Mouse (Mus musculus): ENCODE data around the gene Prss46. TPM values are rescaled to one million over a fixed set of nuclear protein-coding genes. Genes with fewer than 3 reads are reported as not detected.

Gene Prss46
- total RNA-seq, 1 experiment = 2.8 TPM

GRCm38 (mm10) chr9:110893429-110893828 lies 49.1 kb downstream of the Prss46 start:
- no peak for DNase-seq (ENCODE audit: low read depth, low spot score)
- in situ Hi-C loops (cut with MboI; ENCODE audit: low sequenced_read_pairs in 2 of 2, unreplicated experiment in 2 of 2) = no loop called here
- no peak overlapping the region for H3K4me3 ChIP-seq (ENCODE audit: insufficient read depth in 1 of 2, low read depth in 1 of 2, low read length in 2 of 2, poor library complexity in 1 of 2, severe bottlenecking in 1 of 2)
- TF ChIP-seq ZC3H11A (IDR thresholded peaks at IDR 0.05; ENCODE audit: borderline replicate concordance, low read depth, low read length) = no peak
- TF ChIP-seq CHD2 (IDR thresholded peaks at IDR 0.05; ENCODE audit: low read depth, low read length) = no peak
- no peak for TF ChIP-seq HCFC1 (IDR thresholded peaks at IDR 0.05; ENCODE audit: borderline replicate concordance, insufficient read depth, low read length)
- no peak for TF ChIP-seq ZNF384 (IDR thresholded peaks at IDR 0.05; ENCODE audit: low read depth, low read length)
- no peak for TF ChIP-seq MAFK (IDR thresholded peaks at IDR 0.05; ENCODE audit: insufficient read depth, low read depth, low read length)
- H3K36me3 ChIP-seq (ENCODE audit: control insufficient read depth, insufficient read depth, low read length, poor library complexity, severe bottlenecking) = peaks cover 23% of the 10 kb centered on the region; the same call in 1 of the 2 replicates
- no peaks in the 10 kb centered on the region for H3K9me3 ChIP-seq (ENCODE audit: control insufficient read depth, insufficient read depth, low read depth, low read length)
- no peak overlapping the region for H3K9ac ChIP-seq (ENCODE audit: insufficient read depth, low read depth, low read length, poor library complexity, severe bottlenecking)
- no peak overlapping the region for H3K27ac ChIP-seq (ENCODE audit: insufficient read depth, low read depth, low read length, poor library complexity, severe bottlenecking)
- H3K4me1 ChIP-seq (ENCODE audit: control insufficient read depth in 2 of 2, insufficient read depth in 2 of 2, low read length in 2 of 2, poor library complexity in 1 of 2) = peaks cover 2 to 25% of the 10 kb centered on the region in 2 experiments; a peak in 2 of 4 replicates

- no peak for DNase-seq (ENCODE audit: low read depth, low spot score)
- no peak overlapping the region for H3K27ac ChIP-seq (ENCODE audit: insufficient read depth, low read depth, low read length, poor library complexity, severe bottlenecking)
- H3K36me3 ChIP-seq (ENCODE audit: control insufficient read depth, insufficient read depth, low read length, poor library complexity, severe bottlenecking) = peaks cover 31% of the 10 kb centered on the region; the same call in 1 of the 2 replicates
- no peak overlapping the region for H3K4me3 ChIP-seq (ENCODE audit: insufficient read depth in 1 of 2, low read depth in 1 of 2, low read length in 2 of 2, poor library complexity in 1 of 2, severe bottlenecking in 1 of 2)
- H3K4me1 ChIP-seq (ENCODE audit: control insufficient read depth in 2 of 2, insufficient read depth in 2 of 2, low read length in 2 of 2, poor library complexity in 1 of 2) = peaks cover 0 to 8% of the 10 kb centered on the region in 2 experiments; a peak in 1 of 4 replicates
- no peaks in the 10 kb centered on the region for H3K9me3 ChIP-seq (ENCODE audit: control insufficient read depth, insufficient read depth, low read depth, low read length)
- in situ Hi-C loops (cut with MboI; ENCODE audit: low sequenced_read_pairs in 2 of 2, unreplicated experiment in 2 of 2) = no loop called here
- no peak for TF ChIP-seq MAFK (IDR thresholded peaks at IDR 0.05; ENCODE audit: insufficient read depth, low read depth, low read length)
- no peak for TF ChIP-seq ZC3H11A (IDR thresholded peaks at IDR 0.05; ENCODE audit: borderline replicate concordance, low read depth, low read length)
- no peak for TF ChIP-seq CHD2 (IDR thresholded peaks at IDR 0.05; ENCODE audit: low read depth, low read length)
- no peak overlapping the region for H3K9ac ChIP-seq (ENCODE audit: insufficient read depth, low read depth, low read length, poor library complexity, severe bottlenecking)
Observed at GRCm38 (mm10) chr9:110895507-110895906, 51.2 kb downstream of the Prss46 start.

GRCm38 (mm10) chr9:110895994-110896393 lies 51.7 kb downstream of the Prss46 start:
- peak overlapping the region in 1 of 2 experiments; percentile 2; a peak in 1 of 4 replicates for H3K4me3 ChIP-seq (ENCODE audit: insufficient read depth in 1 of 2, low read depth in 1 of 2, low read length in 2 of 2, poor library complexity in 1 of 2, severe bottlenecking in 1 of 2)
- TF ChIP-seq MAFK (IDR thresholded peaks at IDR 0.05; ENCODE audit: insufficient read depth, low read depth, low read length) = no peak
- no peak for TF ChIP-seq ZC3H11A (IDR thresholded peaks at IDR 0.05; ENCODE audit: borderline replicate concordance, low read depth, low read length)
- no peak for TF ChIP-seq CHD2 (IDR thresholded peaks at IDR 0.05; ENCODE audit: low read depth, low read length)
- TF ChIP-seq ZNF384 (IDR thresholded peaks at IDR 0.05; ENCODE audit: low read depth, low read length) = no peak
- TF ChIP-seq HCFC1 (IDR thresholded peaks at IDR 0.05; ENCODE audit: borderline replicate concordance, insufficient read depth, low read length) = no peak
- peak overlapping the region; percentile 44; the same call in 1 of the 2 replicates for H3K27ac ChIP-seq (ENCODE audit: insufficient read depth, low read depth, low read length, poor library complexity, severe bottlenecking)
- no peaks in the 10 kb centered on the region for H3K9me3 ChIP-seq (ENCODE audit: control insufficient read depth, insufficient read depth, low read depth, low read length)
- peaks cover 26% of the 10 kb centered on the region; the same call in 1 of the 2 replicates for H3K36me3 ChIP-seq (ENCODE audit: control insufficient read depth, insufficient read depth, low read length, poor library complexity, severe bottlenecking)
- no peak overlapping the region for H3K9ac ChIP-seq (ENCODE audit: insufficient read depth, low read depth, low read length, poor library complexity, severe bottlenecking)
- no peak for DNase-seq (ENCODE audit: low read depth, low spot score)
- in situ Hi-C loops (cut with MboI; ENCODE audit: low sequenced_read_pairs in 2 of 2, unreplicated experiment in 2 of 2) = no loop called here
- H3K4me1 ChIP-seq (ENCODE audit: control insufficient read depth in 2 of 2, insufficient read depth in 2 of 2, low read length in 2 of 2, poor library complexity in 1 of 2) = peaks cover 0 to 8% of the 10 kb centered on the region in 2 experiments; a peak in 1 of 4 replicates

- H3K27ac ChIP-seq (ENCODE audit: insufficient read depth, low read depth, low read length, poor library complexity, severe bottlenecking) = peak overlapping the region; percentile 44; the same call in 1 of the 2 replicates
- H3K9me3 ChIP-seq (ENCODE audit: control insufficient read depth, insufficient read depth, low read depth, low read length) = no peaks in the 10 kb centered on the region
- peaks cover 0 to 8% of the 10 kb centered on the region in 2 experiments; a peak in 1 of 4 replicates for H3K4me1 ChIP-seq (ENCODE audit: control insufficient read depth in 2 of 2, insufficient read depth in 2 of 2, low read length in 2 of 2, poor library complexity in 1 of 2)
- DNase-seq (ENCODE audit: low read depth, low spot score) = peak; percentile 63
- in situ Hi-C loops (cut with MboI; ENCODE audit: low sequenced_read_pairs in 2 of 2, unreplicated experiment in 2 of 2) = no loop called here
- H3K9ac ChIP-seq (ENCODE audit: insufficient read depth, low read depth, low read length, poor library complexity, severe bottlenecking) = no peak overlapping the region
- TF ChIP-seq ZC3H11A (IDR thresholded peaks at IDR 0.05; ENCODE audit: borderline replicate concordance, low read depth, low read length) (no peak), CHD2 (IDR thresholded peaks at IDR 0.05; ENCODE audit: low read depth, low read length) (no peak), HCFC1 (IDR thresholded peaks at IDR 0.05; ENCODE audit: borderline replicate concordance, insufficient read depth, low read length) (no peak), ZNF384 (IDR thresholded peaks at IDR 0.05; ENCODE audit: low read depth, low read length) (no peak), MAFK (IDR thresholded peaks at IDR 0.05; ENCODE audit: insufficient read depth, low read depth, low read length) (no peak)
- H3K4me3 ChIP-seq (ENCODE audit: insufficient read depth in 1 of 2, low read depth in 1 of 2, low read length in 2 of 2, poor library complexity in 1 of 2, severe bottlenecking in 1 of 2) = peak overlapping the region in 1 of 2 experiments; percentile 2; a peak in 2 of 4 replicates
- peaks cover 23% of the 10 kb centered on the region; the same call in 1 of the 2 replicates for H3K36me3 ChIP-seq (ENCODE audit: control insufficient read depth, insufficient read depth, low read length, poor library complexity, severe bottlenecking)
Observed at GRCm38 (mm10) chr9:110896595-110896994, 52.3 kb downstream of the Prss46 start.
